Mouse (Mus musculus): ENCODE measurements at regions not wholly inside any gene's neighbourhood (a gene's known extent, or its start where the extent isn't known, plus 50 kb on each side); places are given as distances from the start of the nearest gene placed in this dataset.
A peak's percentile ranks its signal among the peaks of the same experiment; 100 is the strongest.

DNA sequence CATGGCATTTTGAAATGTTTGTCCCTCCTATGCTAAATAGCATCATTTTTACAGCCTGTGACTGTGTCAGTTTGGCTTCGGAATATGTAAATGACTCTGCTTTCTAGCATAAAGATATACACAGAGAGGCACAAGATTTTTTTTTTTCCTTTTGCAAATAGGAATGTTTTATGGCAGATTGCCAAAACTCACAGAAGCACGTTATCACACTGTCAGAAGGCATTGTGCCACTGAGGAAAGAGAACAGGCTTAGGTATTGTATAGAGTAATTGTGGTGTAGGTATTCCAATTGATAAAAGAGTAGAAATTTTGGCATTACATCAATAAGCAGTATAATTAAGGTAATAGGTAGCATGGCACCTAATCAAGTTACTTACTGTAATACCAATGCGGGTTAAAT is 988.5 kb upstream of the Tenm2 start:
- DNase-seq: no peak

DNA sequence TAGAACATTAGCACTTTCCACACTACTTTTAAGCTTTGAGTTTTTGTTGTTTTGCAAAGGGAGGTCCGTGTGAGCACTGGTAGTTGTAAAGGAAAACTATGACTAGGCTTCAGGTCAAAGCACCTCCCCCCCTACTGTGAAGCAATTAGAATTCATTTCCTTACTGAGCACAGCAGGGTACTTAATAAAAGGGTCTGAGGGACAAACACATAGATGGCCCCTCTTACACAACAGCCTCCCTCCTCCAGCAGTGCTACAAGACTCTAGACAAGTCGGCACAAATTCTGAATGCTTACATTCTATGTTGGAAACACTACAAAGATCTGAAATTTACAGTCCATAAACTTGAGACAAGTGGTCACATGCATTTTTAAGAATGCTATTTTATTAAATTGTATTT is 967.6 kb upstream of the Tenm2 start:
- DNase-seq: no peak

GRCm38 (mm10) chr11:38201136-38201741 is 965.5 kb upstream of the Tenm2 start:
- DNase-seq: peak; percentile 10

GRCm38 (mm10) chr11:38193719-38194118 is 958.0 kb upstream of the Tenm2 start:
- DNase-seq: no peak

DNA sequence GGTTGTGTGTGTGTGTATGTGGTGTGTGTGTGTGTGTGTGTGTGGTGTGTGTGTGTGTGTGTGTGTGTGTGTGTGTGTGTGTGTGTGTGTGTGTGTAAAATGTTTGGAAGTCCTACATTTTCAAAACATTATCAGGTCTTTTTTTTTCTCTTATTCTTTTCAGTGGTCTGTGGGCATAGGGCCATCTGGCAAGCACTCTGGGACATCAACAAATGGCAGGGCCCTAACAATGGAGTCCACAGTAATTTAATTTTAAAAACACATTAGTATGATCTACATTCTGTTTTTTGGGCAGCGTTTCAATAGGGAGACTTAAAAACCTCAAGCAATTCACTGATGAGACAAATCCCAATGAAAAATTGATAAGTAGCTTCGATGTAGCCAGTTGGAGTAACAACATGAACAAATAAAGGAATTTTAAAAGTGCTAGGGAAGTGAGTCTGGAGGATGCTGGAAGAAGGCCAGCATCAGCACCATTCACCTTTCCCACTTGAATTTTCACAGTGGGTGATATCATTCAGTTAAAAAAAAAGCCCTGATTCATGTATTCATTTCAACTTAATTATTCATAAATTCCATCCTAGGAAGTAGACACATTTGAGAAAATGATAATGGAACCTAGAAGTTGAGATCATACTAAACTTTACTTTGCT is 956.3 kb upstream of the Tenm2 start:
- no peak for DNase-seq

DNA sequence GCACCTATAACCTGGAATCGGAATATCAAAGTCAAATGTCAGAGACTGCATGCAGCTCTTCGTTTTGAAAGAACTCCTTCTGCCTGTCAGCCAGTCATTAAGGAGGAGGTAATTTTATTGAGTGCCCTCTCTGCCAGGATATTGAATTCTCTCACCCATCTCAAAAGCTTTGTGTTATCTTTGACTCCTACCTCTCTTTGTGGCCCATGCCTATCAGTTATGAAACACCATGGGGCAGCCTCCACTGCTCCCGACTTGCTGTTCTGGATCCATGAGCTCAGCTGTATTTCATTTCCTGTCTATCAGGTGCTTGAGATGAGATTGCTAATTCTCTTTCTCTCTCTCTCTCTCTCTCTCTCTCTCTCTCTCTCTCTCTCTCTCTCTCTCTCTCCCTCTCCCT is 955.7 kb upstream of the Tenm2 start:
- no peak for DNase-seq

- DNase-seq: no peak
These were observed 935.0 kb upstream of the Tenm2 start for GRCm38 (mm10) chr11:38170721-38171120.

- DNase-seq: no peak
These were observed 922.5 kb upstream of the Tenm2 start for GRCm38 (mm10) chr11:38158310-38158709.

GRCm38 (mm10) chr11:38156944-38157343 is 921.2 kb upstream of the Tenm2 start:
- no peak for DNase-seq

GRCm38 (mm10) chr11:38155706-38156105 is 919.9 kb upstream of the Tenm2 start:
- DNase-seq: no peak

GRCm38 (mm10) chr11:38143436-38143835 is 907.7 kb upstream of the Tenm2 start:
- no peak for DNase-seq

- DNase-seq: no peak
These were observed 893.1 kb upstream of the Tenm2 start for GRCm38 (mm10) chr11:38128851-38129250.

GRCm38 (mm10) chr11:38123789-38124330 is 888.1 kb upstream of the Tenm2 start:
- DNase-seq: no peak

- no peak for DNase-seq
These were observed 886.7 kb upstream of the Tenm2 start for GRCm38 (mm10) chr11:38122474-38122873.

- DNase-seq: no peak
These were observed 885.4 kb upstream of the Tenm2 start for GRCm38 (mm10) chr11:38121051-38121616.

- DNase-seq: no peak
These were observed 882.0 kb upstream of the Tenm2 start for GRCm38 (mm10) chr11:38117741-38118140.

DNA sequence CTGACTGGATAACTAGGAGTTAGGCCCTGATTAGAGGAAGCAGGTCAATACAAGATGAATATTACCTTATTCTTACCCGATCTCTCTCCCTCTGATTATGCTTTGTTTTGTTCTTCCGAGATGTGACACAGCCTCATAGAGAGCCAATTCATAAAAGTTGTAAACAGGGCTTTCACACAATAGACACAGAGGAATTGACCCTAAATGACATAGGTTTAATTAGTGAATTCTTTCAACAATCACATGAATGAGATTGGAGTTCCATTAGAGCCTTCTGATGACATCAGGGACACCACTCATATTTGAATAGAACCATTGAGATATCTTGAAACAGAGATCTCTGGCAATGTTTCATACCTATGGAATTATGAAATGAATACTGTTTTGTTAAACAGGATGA is 856.4 kb upstream of the Tenm2 start:
- DNase-seq: no peak

GRCm38 (mm10) chr11:38075171-38075732 is 839.5 kb upstream of the Tenm2 start:
- no peak for DNase-seq

- no peak for DNase-seq
These were observed 833.9 kb upstream of the Tenm2 start for GRCm38 (mm10) chr11:38069635-38070034.

GRCm38 (mm10) chr11:38067682-38068081 is 831.9 kb upstream of the Tenm2 start:
- DNase-seq: no peak

GRCm38 (mm10) chr11:38066091-38066490 is 830.3 kb upstream of the Tenm2 start:
- DNase-seq: peak; percentile 9

- DNase-seq: peak; percentile 4
These were observed 824.3 kb upstream of the Tenm2 start for GRCm38 (mm10) chr11:38060105-38060504.

GRCm38 (mm10) chr11:38058896-38059295 is 823.1 kb upstream of the Tenm2 start:
- DNase-seq: no peak

DNA sequence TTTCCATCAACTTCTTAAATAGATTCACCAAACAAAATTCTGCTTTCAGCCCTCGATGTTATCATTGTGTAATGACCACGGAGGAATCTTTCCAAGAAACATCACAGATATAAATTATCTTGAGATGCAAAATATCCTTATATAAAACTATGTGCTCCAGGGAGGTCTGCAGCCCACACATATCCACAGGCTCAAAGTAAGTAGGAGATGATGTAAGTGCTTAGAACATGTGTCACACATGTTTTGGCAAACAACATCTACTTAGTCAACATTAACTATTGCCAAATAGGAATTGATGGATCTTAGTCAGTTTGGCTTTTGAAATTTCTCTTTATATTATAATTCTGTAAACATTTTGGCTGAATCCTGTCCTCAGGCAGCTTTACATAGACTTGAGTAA is 800.8 kb upstream of the Tenm2 start:
- no peak for DNase-seq

All from heart, postnatal 4 days (tissue).